Mouse (Mus musculus): ENCODE data around the gene Iars. TPM values are rescaled to one million over a fixed set of nuclear protein-coding genes. Genes with fewer than 3 reads are reported as not detected.

Gene Iars
- polyA plus RNA-seq, 1 experiment from 2014 or later: 55.1 TPM

GRCm38 (mm10) chr13:49712047-49712721 is 30.3 kb downstream of the Iars start:
- Histone ChIP-seq H3K4me2 (ENCODE audit: low read depth, low read length) (no peak overlapping the region), H3K4me1 (replicated peaks; ENCODE audit: control insufficient read depth, insufficient read depth, low read length) (no peaks in the 10 kb centered on the region), H3K36me3 (ENCODE audit: control insufficient read depth, insufficient read depth, low read length) (peaks cover 42% of the 10 kb centered on the region), H3K9ac (ENCODE audit: low read length) (no peak overlapping the region), H3K9me3 (ENCODE audit: control insufficient read depth, low read length) (no peaks in the 10 kb centered on the region), H3K27ac (ENCODE audit: low read length) (no peak overlapping the region), H3K27me3 (ENCODE audit: control insufficient read depth, insufficient read depth, low read depth, low read length) (no peaks in the 10 kb centered on the region), H3K4me3 (ENCODE audit: low read length) (no peak overlapping the region)
- 89% methylated on average over 12 of the region's 12 CpGs for WGBS
- ATAC-seq (ENCODE audit: low read depth): no peak

GRCm38 (mm10) chr13:49719310-49719709 is 37.4 kb downstream of the Iars start:
- no peaks in the 10 kb centered on the region for H3K27me3 ChIP-seq (ENCODE audit: control insufficient read depth, insufficient read depth, low read depth, low read length)
- H3K4me2 ChIP-seq (ENCODE audit: low read depth, low read length): no peak overlapping the region
- no peaks in the 10 kb centered on the region for H3K4me1 ChIP-seq (replicated peaks; ENCODE audit: control insufficient read depth, insufficient read depth, low read length)
- no peaks in the 10 kb centered on the region for H3K9me3 ChIP-seq (ENCODE audit: control insufficient read depth, low read length)
- 81% methylated on average over 3 of the region's 3 CpGs for WGBS
- no peak overlapping the region for H3K27ac ChIP-seq (ENCODE audit: low read length)
- H3K36me3 ChIP-seq (ENCODE audit: control insufficient read depth, insufficient read depth, low read length): peaks cover 55% of the 10 kb centered on the region
- ATAC-seq (ENCODE audit: low read depth): no peak
- no peak overlapping the region for H3K9ac ChIP-seq (ENCODE audit: low read length)
- H3K4me3 ChIP-seq (ENCODE audit: low read length): no peak overlapping the region

GRCm38 (mm10) chr13:49736430-49736829 is 54.5 kb downstream of the Iars start:
- Histone ChIP-seq H3K9me3 (ENCODE audit: control insufficient read depth, low read length) (no peaks in the 10 kb centered on the region), H3K9ac (ENCODE audit: low read length) (no peak overlapping the region), H3K27me3 (ENCODE audit: control insufficient read depth, insufficient read depth, low read depth, low read length) (no peaks in the 10 kb centered on the region), H3K27ac (ENCODE audit: low read length) (no peak overlapping the region), H3K36me3 (ENCODE audit: control insufficient read depth, insufficient read depth, low read length) (peaks cover 29% of the 10 kb centered on the region), H3K4me1 (replicated peaks; ENCODE audit: control insufficient read depth, insufficient read depth, low read length) (no peaks in the 10 kb centered on the region), H3K4me3 (ENCODE audit: low read length) (no peak overlapping the region), H3K4me2 (ENCODE audit: low read depth, low read length) (no peak overlapping the region)
- no peak for ATAC-seq (ENCODE audit: low read depth)
- 85% methylated on average over 2 of the region's 2 CpGs for WGBS

- no peak for ATAC-seq (ENCODE audit: low read depth)
- WGBS: 78% methylated on average over 2 of the region's 2 CpGs
Observed at GRCm38 (mm10) chr13:49738011-49738410, 56.1 kb downstream of the Iars start.

GRCm38 (mm10) chr13:49741285-49742040 is 59.6 kb downstream of the Iars start:
- Histone ChIP-seq H3K9me3 (ENCODE audit: control insufficient read depth, low read length) (no peaks in the 10 kb centered on the region), H3K4me3 (ENCODE audit: low read length) (no peak overlapping the region), H3K4me2 (ENCODE audit: low read depth, low read length) (no peak overlapping the region), H3K4me1 (replicated peaks; ENCODE audit: control insufficient read depth, insufficient read depth, low read length) (no peaks in the 10 kb centered on the region), H3K9ac (ENCODE audit: low read length) (no peak overlapping the region), H3K36me3 (ENCODE audit: control insufficient read depth, insufficient read depth, low read length) (no peaks in the 10 kb centered on the region), H3K27me3 (ENCODE audit: control insufficient read depth, insufficient read depth, low read depth, low read length) (no peaks in the 10 kb centered on the region), H3K27ac (ENCODE audit: low read length) (no peak overlapping the region)
- ATAC-seq (ENCODE audit: low read depth): no peak
- 87% methylated on average over 16 of the region's 16 CpGs for WGBS

More at GRCm38 (mm10) chr13:49738011-49738410, 56.1 kb downstream of the Iars start:
- no peaks in the 10 kb centered on the region for H3K4me1 ChIP-seq (replicated peaks; ENCODE audit: control insufficient read depth, insufficient read depth, low read length)
- no peak overlapping the region for H3K4me2 ChIP-seq (ENCODE audit: low read depth, low read length)
- no peaks in the 10 kb centered on the region for H3K9me3 ChIP-seq (ENCODE audit: control insufficient read depth, low read length)
- no peak overlapping the region for H3K4me3 ChIP-seq (ENCODE audit: low read length)
- H3K36me3 ChIP-seq (ENCODE audit: control insufficient read depth, insufficient read depth, low read length): peaks cover 19% of the 10 kb centered on the region
- H3K27ac ChIP-seq (ENCODE audit: low read length): no peak overlapping the region
- no peaks in the 10 kb centered on the region for H3K27me3 ChIP-seq (ENCODE audit: control insufficient read depth, insufficient read depth, low read depth, low read length)
- H3K9ac ChIP-seq (ENCODE audit: low read length): no peak overlapping the region

GRCm38 (mm10) chr13:49756591-49756990 is 74.7 kb downstream of the Iars start:
- H3K9me3 ChIP-seq (ENCODE audit: control insufficient read depth, low read length): no peaks in the 10 kb centered on the region
- no peak overlapping the region for H3K4me2 ChIP-seq (ENCODE audit: low read depth, low read length)
- no peaks in the 10 kb centered on the region for H3K4me1 ChIP-seq (replicated peaks; ENCODE audit: control insufficient read depth, insufficient read depth, low read length)
- ATAC-seq (ENCODE audit: low read depth): no peak
- H3K36me3 ChIP-seq (ENCODE audit: control insufficient read depth, insufficient read depth, low read length): no peaks in the 10 kb centered on the region
- H3K27ac ChIP-seq (ENCODE audit: low read length): no peak overlapping the region
- H3K4me3 ChIP-seq (ENCODE audit: low read length): no peak overlapping the region
- H3K9ac ChIP-seq (ENCODE audit: low read length): no peak overlapping the region
- 80% methylated on average over 9 of the region's 9 CpGs for WGBS
- H3K27me3 ChIP-seq (ENCODE audit: control insufficient read depth, insufficient read depth, low read depth, low read length): no peaks in the 10 kb centered on the region

- Histone ChIP-seq H3K27me3 (ENCODE audit: control insufficient read depth, insufficient read depth, low read depth, low read length) (no peaks in the 10 kb centered on the region), H3K4me1 (replicated peaks; ENCODE audit: control insufficient read depth, insufficient read depth, low read length) (no peaks in the 10 kb centered on the region), H3K9ac (ENCODE audit: low read length) (no peak overlapping the region), H3K4me2 (ENCODE audit: low read depth, low read length) (no peak overlapping the region), H3K36me3 (ENCODE audit: control insufficient read depth, insufficient read depth, low read length) (no peaks in the 10 kb centered on the region), H3K4me3 (ENCODE audit: low read length) (no peak overlapping the region), H3K9me3 (ENCODE audit: control insufficient read depth, low read length) (no peaks in the 10 kb centered on the region), H3K27ac (ENCODE audit: low read length) (no peak overlapping the region)
- ATAC-seq (ENCODE audit: low read depth): no peak
- 86% methylated on average over 4 of the region's 4 CpGs for WGBS
Observed at GRCm38 (mm10) chr13:49757966-49758365, 76.1 kb downstream of the Iars start.

- Histone ChIP-seq H3K4me1 (replicated peaks; ENCODE audit: control insufficient read depth, insufficient read depth, low read length) (no peaks in the 10 kb centered on the region), H3K9ac (ENCODE audit: low read length) (no peak overlapping the region), H3K27me3 (ENCODE audit: control insufficient read depth, insufficient read depth, low read depth, low read length) (no peaks in the 10 kb centered on the region), H3K27ac (ENCODE audit: low read length) (no peak overlapping the region), H3K36me3 (ENCODE audit: control insufficient read depth, insufficient read depth, low read length) (no peaks in the 10 kb centered on the region), H3K4me2 (ENCODE audit: low read depth, low read length) (no peak overlapping the region), H3K4me3 (ENCODE audit: low read length) (no peak overlapping the region), H3K9me3 (ENCODE audit: control insufficient read depth, low read length) (no peaks in the 10 kb centered on the region)
- WGBS: 40% methylated on average over 1 of the region's 1 CpGs
- no peak for ATAC-seq (ENCODE audit: low read depth)
Observed at GRCm38 (mm10) chr13:49760675-49761074, 78.8 kb downstream of the Iars start.

GRCm38 (mm10) chr13:49762208-49762607 is 80.3 kb downstream of the Iars start:
- ATAC-seq (ENCODE audit: low read depth): no peak
- H3K4me2 ChIP-seq (ENCODE audit: low read depth, low read length): no peak overlapping the region
- no peaks in the 10 kb centered on the region for H3K36me3 ChIP-seq (ENCODE audit: control insufficient read depth, insufficient read depth, low read length)
- no peaks in the 10 kb centered on the region for H3K9me3 ChIP-seq (ENCODE audit: control insufficient read depth, low read length)
- no peak overlapping the region for H3K9ac ChIP-seq (ENCODE audit: low read length)
- no peaks in the 10 kb centered on the region for H3K4me1 ChIP-seq (replicated peaks; ENCODE audit: control insufficient read depth, insufficient read depth, low read length)
- no peak overlapping the region for H3K4me3 ChIP-seq (ENCODE audit: low read length)
- no peak overlapping the region for H3K27ac ChIP-seq (ENCODE audit: low read length)
- no peaks in the 10 kb centered on the region for H3K27me3 ChIP-seq (ENCODE audit: control insufficient read depth, insufficient read depth, low read depth, low read length)
- 83% methylated on average over 14 of the region's 14 CpGs for WGBS
